In genomic region chr1:74139415-74139814, GRCm38 (mm10) we compare ENCODE assay signal across 19 mouse cellular contexts. TPM values are rescaled to one million over a fixed set of nuclear protein-coding genes. Genes with fewer than 3 reads are reported as not detected.
A peak's percentile ranks its signal among the peaks of the same experiment; 100 is the strongest.
DNase-seq lines count a peak whose midpoint lies in the region; ATAC-seq and TF ChIP-seq lines count a peak whose summit lies in the region.
"Had no signal": no experiment of that assay in that cellular context is flagged by ENCODE, and none has a peak within 500 bp of the region (broad histone marks: within the 10 kb centered on the region; RNA-seq: fewer than 3 reads in every experiment).

No protein-coding gene starts in this region.

- DNase-seq in forebrain, postnatal 0 days, result no peak
- peak; percentile 5 for DNase-seq in liver, adult 2 months (ENCODE audit: extremely low read depth, low read depth, low spot score)
- no peak for DNase-seq in liver, embryonic 11.5 days (ENCODE audit: low spot score)
- DNase-seq in ES-CJ7 (ENCODE audit: low read depth, low spot score), result peak; percentile 64
- DNase-seq in gastrocnemius, postnatal 36 days, result no peak
- no peak for DNase-seq in spleen, adult 18-20 months
- DNase-seq: cerebellum, adult 11-12 months; gastrocnemius, postnatal 25 days; heart, postnatal 4 days; layer of hippocampus, postnatal 36 days had no signal

- no peak for TF ChIP-seq POLR2A in liver, adult 2 months (IDR thresholded peaks at IDR 0.05; ENCODE audit: extremely low read depth, insufficient read depth, low read length)

- H3K4me3 ChIP-seq in forebrain, postnatal 0 days (ENCODE audit: low read depth, low read length), result no peak overlapping the region
- no peak overlapping the region for H3K4me3 ChIP-seq in forebrain, embryonic 15.5 days
- no peak overlapping the region for H3K4me3 ChIP-seq in liver, adult 2 months (ENCODE audit: insufficient read depth, low read depth, low read length)
- no peak overlapping the region for H3K4me3 ChIP-seq in liver, embryonic 11.5 days (ENCODE audit: low read depth, low read length)
- H3K4me3 ChIP-seq: embryonic facial prominence, embryonic 12.5 days; forebrain, embryonic 12.5 days; limb, embryonic 15.5 days; midbrain, embryonic 12.5 days; neural tube, embryonic 13.5 days had no signal

- H3K36me3 ChIP-seq in forebrain, postnatal 0 days (ENCODE audit: insufficient read depth), result no peaks in the 10 kb centered on the region
- H3K36me3 ChIP-seq in forebrain, embryonic 15.5 days, result no peaks in the 10 kb centered on the region
- H3K36me3 ChIP-seq in liver, adult 2 months (ENCODE audit: control insufficient read depth, insufficient read depth, low read length), result no peaks in the 10 kb centered on the region
- no peaks in the 10 kb centered on the region for H3K36me3 ChIP-seq in liver, embryonic 11.5 days (ENCODE audit: control insufficient read depth, insufficient read depth, low read length)
- H3K36me3 ChIP-seq: embryonic facial prominence, embryonic 12.5 days; forebrain, embryonic 12.5 days; limb, embryonic 15.5 days; midbrain, embryonic 12.5 days; neural tube, embryonic 13.5 days had no signal

- intact Hi-C loops in gastrocnemius, postnatal 36 days (cut with DNase I), result no loop called here

- no peak overlapping the region for H3K9ac ChIP-seq in forebrain, postnatal 0 days
- no peak overlapping the region for H3K9ac ChIP-seq in forebrain, embryonic 15.5 days (replicated peaks)
- H3K9ac ChIP-seq in liver, adult 2 months (ENCODE audit: low read depth, low read length), result no peak overlapping the region
- H3K9ac ChIP-seq in liver, embryonic 11.5 days (ENCODE audit: low read depth, low read length), result no peak overlapping the region
- H3K9ac ChIP-seq: embryonic facial prominence, embryonic 12.5 days; forebrain, embryonic 12.5 days; limb, embryonic 15.5 days; midbrain, embryonic 12.5 days; neural tube, embryonic 13.5 days had no signal

- no peaks in the 10 kb centered on the region for H3K4me1 ChIP-seq in forebrain, postnatal 0 days (ENCODE audit: insufficient read depth)
- no peaks in the 10 kb centered on the region for H3K4me1 ChIP-seq in forebrain, embryonic 15.5 days
- no peaks in the 10 kb centered on the region for H3K4me1 ChIP-seq in liver, adult 2 months (ENCODE audit: control insufficient read depth, insufficient read depth, low read length)
- H3K4me1 ChIP-seq in liver, embryonic 11.5 days (replicated peaks; ENCODE audit: control insufficient read depth, insufficient read depth, low read length), result peaks cover 14% of the 10 kb centered on the region
- H3K4me1 ChIP-seq: embryonic facial prominence, embryonic 12.5 days; forebrain, embryonic 12.5 days; limb, embryonic 15.5 days; midbrain, embryonic 12.5 days; neural tube, embryonic 13.5 days had no signal

- WGBS in forebrain, postnatal 0 days, result 55% methylated on average over 3 of the region's 3 CpGs
- WGBS in forebrain, embryonic 15.5 days, result 53% methylated on average over 3 of the region's 3 CpGs
- WGBS in liver, adult 2 months, result 56% methylated on average over 3 of the region's 3 CpGs
- WGBS in liver, embryonic 11.5 days, result 57% methylated on average over 3 of the region's 3 CpGs

- no peak overlapping the region for H3K4me2 ChIP-seq in forebrain, postnatal 0 days (ENCODE audit: low read depth)
- no peak overlapping the region for H3K4me2 ChIP-seq in forebrain, embryonic 15.5 days (replicated peaks)
- no peak overlapping the region for H3K4me2 ChIP-seq in liver, embryonic 11.5 days
- H3K4me2 ChIP-seq: embryonic facial prominence, embryonic 12.5 days; forebrain, embryonic 12.5 days; limb, embryonic 15.5 days; midbrain, embryonic 12.5 days; neural tube, embryonic 13.5 days had no signal

- no peaks in the 10 kb centered on the region for H3K27me3 ChIP-seq in forebrain, postnatal 0 days (ENCODE audit: insufficient read depth, low read length)
- no peaks in the 10 kb centered on the region for H3K27me3 ChIP-seq in forebrain, embryonic 15.5 days
- no peaks in the 10 kb centered on the region for H3K27me3 ChIP-seq in liver, adult 2 months (ENCODE audit: control insufficient read depth, insufficient read depth, low read length)
- H3K27me3 ChIP-seq in liver, embryonic 11.5 days (replicated peaks; ENCODE audit: control insufficient read depth, insufficient read depth, low read length), result no peaks in the 10 kb centered on the region
- H3K27me3 ChIP-seq: embryonic facial prominence, embryonic 12.5 days; forebrain, embryonic 12.5 days; limb, embryonic 15.5 days; neural tube, embryonic 13.5 days had no signal

- no peak for ATAC-seq in forebrain, postnatal 0 days
- ATAC-seq in forebrain, embryonic 15.5 days (replicated peaks), result no peak
- ATAC-seq in liver, embryonic 11.5 days (replicated peaks; ENCODE audit: low FRiP score), result no peak
- ATAC-seq in megakaryocyte, adult 5-6 weeks (ENCODE audit: poor library complexity, severe bottlenecking), result peak; percentile 56

- no peak overlapping the region for H3K27ac ChIP-seq in forebrain, postnatal 0 days (ENCODE audit: low read depth, low read length)
- no peak overlapping the region for H3K27ac ChIP-seq in forebrain, embryonic 15.5 days (replicated peaks)
- H3K27ac ChIP-seq in liver, adult 2 months (replicated peaks; ENCODE audit: insufficient read depth, low read depth, low read length), result no peak overlapping the region
- H3K27ac ChIP-seq in liver, embryonic 11.5 days (ENCODE audit: low read depth, low read length), result no peak overlapping the region
- H3K27ac ChIP-seq: embryonic facial prominence, embryonic 12.5 days; forebrain, embryonic 12.5 days; limb, embryonic 15.5 days; midbrain, embryonic 12.5 days; neural tube, embryonic 13.5 days had no signal

- no peaks in the 10 kb centered on the region for H3K79me2 ChIP-seq in liver, adult 2 months (ENCODE audit: control insufficient read depth, insufficient read depth, low read length)

- peak; percentile 25; the same call in 1 of the 2 replicates for TF ChIP-seq CTCF in forebrain, postnatal 0 days (IDR thresholded peaks at IDR 0.05; ENCODE audit: low read depth)
- no peak for TF ChIP-seq CTCF in liver, adult 2 months (IDR thresholded peaks at IDR 0.05; ENCODE audit: low read depth, low read length)

- H3K9me3 ChIP-seq in forebrain, postnatal 0 days (ENCODE audit: low read length), result no peaks in the 10 kb centered on the region
- H3K9me3 ChIP-seq in forebrain, embryonic 15.5 days, result no peaks in the 10 kb centered on the region
- no peaks in the 10 kb centered on the region for H3K9me3 ChIP-seq in liver, embryonic 11.5 days (ENCODE audit: control insufficient read depth, low read length)
- H3K9me3 ChIP-seq: embryonic facial prominence, embryonic 12.5 days; forebrain, embryonic 12.5 days; limb, embryonic 15.5 days; midbrain, embryonic 12.5 days; neural tube, embryonic 13.5 days had no signal

RNA-seq across cellular contexts. Expression of gene Rufy4, which starts 14.1 kb away (rescaled TPM):
- 0.15 TPM in 1 of 2 replicates, not detected in the other for total RNA-seq in forebrain, postnatal 0 days (2014; rRNA removed)
- 0.08 and 0.13 TPM in 2 replicates for polyA plus RNA-seq in forebrain, postnatal 0 days (2015; fragmentation: Nextera tagmentation; extraction: Ambion mirVana)
- 0.13 and 0.14 TPM in 2 replicates for polyA plus RNA-seq in forebrain, embryonic 15.5 days (2015; fragmentation: Nextera tagmentation; extraction: Ambion mirVana)
- total RNA-seq in liver, adult 2 months (2014; rRNA removed), result 0.20 and 0.37 TPM in 2 replicates
- polyA plus RNA-seq in liver, adult 2 months (2012; rRNA removed), result 0.09 and 0.32 TPM in 2 replicates
- polyA plus RNA-seq in liver, embryonic 11.5 days (2014; fragmentation: Nextera tagmentation; extraction: Ambion mirVana), result 0.17 and 0.34 TPM in 2 replicates
- 0.25 and 0.38 TPM in 2 replicates for total RNA-seq in megakaryocyte, adult 5-6 weeks (2015)
- 1.1 and 2.5 TPM in 2 replicates for total RNA-seq in megakaryocyte, adult 5-6 weeks (2017)
- total RNA-seq in gastrocnemius, postnatal 36 days (2021), result under 1 TPM in 1 of 2 experiments, not detected in 1; 0.10 TPM
- total RNA-seq: layer of hippocampus, postnatal 36 days had no signal

RNA-seq across cellular contexts. Expression of gene Cxcr2, which starts 14.4 kb away (rescaled TPM):
- total RNA-seq in forebrain, postnatal 0 days (2014; rRNA removed), result 0.48 TPM in 1 of 2 replicates, not detected in the other
- polyA plus RNA-seq in forebrain, postnatal 0 days (2015; fragmentation: Nextera tagmentation; extraction: Ambion mirVana), result 0.05 TPM in 1 of 2 replicates, not detected in the other
- polyA plus RNA-seq in forebrain, embryonic 15.5 days (2015; fragmentation: Nextera tagmentation; extraction: Ambion mirVana), result 0.13 TPM in 2 replicates
- 0.07 TPM in 1 of 2 replicates, not detected in the other for total RNA-seq in liver, adult 2 months (2014; rRNA removed)
- 0.13 and 0.15 TPM in 2 replicates for polyA plus RNA-seq in liver, adult 2 months (2012; rRNA removed)
- 0.47 and 0.70 TPM in 2 replicates for polyA plus RNA-seq in liver, embryonic 11.5 days (2014; fragmentation: Nextera tagmentation; extraction: Ambion mirVana)
- 63.7 and 72.6 TPM in 2 replicates for total RNA-seq in megakaryocyte, adult 5-6 weeks (2015)
- 77.3 and 107 TPM in 2 replicates for total RNA-seq in megakaryocyte, adult 5-6 weeks (2017)
- total RNA-seq in gastrocnemius, postnatal 36 days (2021), result not detected
- total RNA-seq: gastrocnemius, postnatal 25 days had no signal
- polyA plus RNA-seq: forebrain, embryonic 12.5 days had no signal

RNA-seq across cellular contexts. Expression of gene Tns1, which starts 15.2 kb away (rescaled TPM):
- total RNA-seq in forebrain, postnatal 0 days (2014; rRNA removed), result 10.2 and 21.8 TPM in 2 replicates
- 6.0 and 7.0 TPM in 2 replicates for polyA plus RNA-seq in forebrain, postnatal 0 days (2015; fragmentation: Nextera tagmentation; extraction: Ambion mirVana)
- 6.0 and 7.9 TPM in 2 replicates for polyA plus RNA-seq in forebrain, embryonic 15.5 days (2015; fragmentation: Nextera tagmentation; extraction: Ambion mirVana)
- 17.9 and 25.2 TPM in 2 replicates for total RNA-seq in liver, adult 2 months (2014; rRNA removed)
- polyA plus RNA-seq in liver, adult 2 months (2012; rRNA removed), result 42.1 and 47.9 TPM in 2 replicates
- 19.4 and 20.4 TPM in 2 replicates for polyA plus RNA-seq in liver, embryonic 11.5 days (2014; fragmentation: Nextera tagmentation; extraction: Ambion mirVana)
- 4.9 and 5.5 TPM in 2 replicates for total RNA-seq in megakaryocyte, adult 5-6 weeks (2015)
- 2.9 and 3.2 TPM in 2 replicates for total RNA-seq in megakaryocyte, adult 5-6 weeks (2017)
- total RNA-seq in gastrocnemius, postnatal 36 days (2021), result 100 to 1,000 TPM; 194 to 248 TPM

RNA-seq across cellular contexts. Expression of gene Cxcr1, which starts 55.0 kb away (rescaled TPM):
- not detected in 2 replicates for total RNA-seq in forebrain, postnatal 0 days (2014; rRNA removed)
- not detected in 2 replicates for polyA plus RNA-seq in forebrain, postnatal 0 days (2015; fragmentation: Nextera tagmentation; extraction: Ambion mirVana)
- polyA plus RNA-seq in forebrain, embryonic 15.5 days (2015; fragmentation: Nextera tagmentation; extraction: Ambion mirVana), result not detected in 2 replicates
- not detected in 2 replicates for total RNA-seq in liver, adult 2 months (2014; rRNA removed)
- polyA plus RNA-seq in liver, adult 2 months (2012; rRNA removed), result not detected in 2 replicates
- polyA plus RNA-seq in liver, embryonic 11.5 days (2014; fragmentation: Nextera tagmentation; extraction: Ambion mirVana), result not detected in 2 replicates
- total RNA-seq in megakaryocyte, adult 5-6 weeks (2015), result 0.20 and 0.87 TPM in 2 replicates
- total RNA-seq in megakaryocyte, adult 5-6 weeks (2017), result 0.18 TPM in 1 of 2 replicates, not detected in the other
- not detected for total RNA-seq in gastrocnemius, postnatal 36 days (2021)
- total RNA-seq: adrenal gland, adult 18-20 months; gastrocnemius, postnatal 25 days; heart, postnatal 4 days; layer of hippocampus, postnatal 36 days had no signal
- polyA plus RNA-seq: embryonic facial prominence, embryonic 12.5 days; forebrain, embryonic 12.5 days; kidney, embryonic 16.5 days; limb, embryonic 15.5 days; midbrain, embryonic 12.5 days; neural tube, embryonic 13.5 days had no signal

Comparison
In these comparisons a context has a peak if more than half of its experiments do, and no peak if none do; other contexts are left out.
1. DNase-seq: peak in liver, adult 2 months (single experiment) and ES-CJ7 (single experiment); none in forebrain, postnatal 0 days (single experiment), liver, embryonic 11.5 days (single experiment), gastrocnemius, postnatal 36 days (0 of 2) and spleen, adult 18-20 months (0 of 2).
2. RNA of gene Cxcr2, which starts 14.4 kb away (total RNA-seq): 63.7 to 107 TPM in megakaryocyte, adult 5-6 weeks; 0.48 TPM in forebrain, postnatal 0 days, 0.07 TPM in liver, adult 2 months and not detected in gastrocnemius, postnatal 36 days; every median in the first group is over 10 times any median in the second.